Mouse (Mus musculus) small intestine, adult 2 months (tissue): ENCODE results near the gene Zfp385c.

Experiments used
- CTCF ChIP-seq: fragments of 200-500 bp; IDR thresholded peaks from 2 replicates; pipeline ENCODE4 v1.5.1; 2012; ENCODE audit warnings: low read depth, mild to moderate bottlenecking, control low read depth, inconsistent platforms, low read length, moderate library complexity, mixed read lengths; ENCODE audit not compliant: insufficient replicate concordance, insufficient read length; ENCODE audit errors: extremely low read depth
- POLR2A ChIP-seq: fragments of 200-500 bp; IDR thresholded peaks from 2 replicates; pipeline ENCODE4 v1.6.1; 2012; ENCODE audit warnings: low read depth, mild to moderate bottlenecking, control low read depth, inconsistent platforms, low read length, moderate library complexity

DNA sequence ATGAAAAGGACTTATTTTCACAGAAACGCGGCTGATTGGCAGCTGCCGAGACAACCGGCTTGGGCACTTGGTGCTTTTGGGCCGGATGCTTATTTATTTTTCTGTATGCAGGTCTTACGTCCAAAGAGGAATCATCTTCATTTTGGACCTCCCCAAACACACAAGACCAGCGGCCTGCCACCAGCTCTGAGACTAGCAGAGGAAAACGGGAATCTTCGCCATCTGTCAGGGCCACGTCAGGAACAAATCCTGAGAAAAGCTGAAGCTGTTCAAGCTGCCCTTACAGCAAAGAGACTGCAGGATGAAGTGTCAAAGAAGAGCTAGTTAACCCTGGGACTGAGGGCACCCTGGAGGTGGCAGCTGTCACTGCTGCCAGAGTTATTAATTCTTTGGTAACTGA lies 86.8 kb downstream of the Zfp385c start:
- TF ChIP-seq CTCF, result no peak
- no peak for TF ChIP-seq POLR2A
